Mouse (Mus musculus): ENCODE results near the gene P4ha3. TPM values are rescaled to one million over a fixed set of nuclear protein-coding genes. Genes with fewer than 3 reads are reported as not detected.
"Not testable (repeated sequence)": the region's sequence is repeated elsewhere in the genome, so short reads cannot be mapped to it uniquely, and the experiment has no call there.

Gene P4ha3
- polyA plus RNA-seq (2015; fragmentation: Nextera tagmentation; extraction: Ambion mirVana): 11.0 and 11.6 TPM in 2 replicates

- WGBS: under 1% methylated on average over 42 of the region's 53 CpGs
- Histone ChIP-seq H3K9ac (peak within 1 kb of the TSS; percentile 87), H3K27ac (replicated peaks) (peak within 1 kb of the TSS; percentile 97), H3K4me3 (peak within 1 kb of the TSS; percentile 68), H3K9me3 (no peaks in the 10 kb centered on the region), H3K27me3 (replicated peaks) (peaks cover 4% of the 10 kb centered on the region; the same call in 1 of the 2 replicates), H3K36me3 (peaks cover 4% of the 10 kb centered on the region), H3K4me1 (peaks cover 46% of the 10 kb centered on the region), H3K4me2 (peak within 1 kb of the TSS; percentile 87)
- ATAC-seq (ENCODE audit: extremely low read depth, insufficient number of reproducible peaks, low FRiP score, low TSS enrichment): peak; percentile 9; the same call in 1 of the 2 replicates
Measured at GRCm38 (mm10) chr7:100285383-100285782, at the start of gene P4ha3. Gene P4ha3, plus strand, starts transcription at chr7:100285520.

GRCm38 (mm10) chr7:100238271-100238670 is 47.0 kb upstream of the P4ha3 start:
- 67% methylated on average over 1 of the region's 1 CpGs for WGBS
- no peak for ATAC-seq (ENCODE audit: extremely low read depth, insufficient number of reproducible peaks, low FRiP score, low TSS enrichment)

GRCm38 (mm10) chr7:100240601-100241000 is 44.7 kb upstream of the P4ha3 start:
- H3K9me3 ChIP-seq: no peaks in the 10 kb centered on the region
- no peaks in the 10 kb centered on the region for H3K4me1 ChIP-seq
- no peak for ATAC-seq (ENCODE audit: extremely low read depth, insufficient number of reproducible peaks, low FRiP score, low TSS enrichment)
- no peak overlapping the region for H3K27ac ChIP-seq (replicated peaks)
- H3K36me3 ChIP-seq: no peaks in the 10 kb centered on the region
- H3K9ac ChIP-seq: no peak overlapping the region
- WGBS: 72% methylated on average over 2 of the region's 2 CpGs
- H3K27me3 ChIP-seq (replicated peaks): no peaks in the 10 kb centered on the region
- no peak overlapping the region for H3K4me2 ChIP-seq
- H3K4me3 ChIP-seq: no peak overlapping the region

More at GRCm38 (mm10) chr7:100238271-100238670, 47.0 kb upstream of the P4ha3 start:
- Histone ChIP-seq H3K27me3 (replicated peaks) (no peaks in the 10 kb centered on the region), H3K27ac (replicated peaks) (no peak overlapping the region), H3K4me3 (no peak overlapping the region), H3K9me3 (no peaks in the 10 kb centered on the region), H3K36me3 (no peaks in the 10 kb centered on the region), H3K4me1 (no peaks in the 10 kb centered on the region), H3K4me2 (no peak overlapping the region), H3K9ac (no peak overlapping the region)

- H3K27me3 ChIP-seq (replicated peaks): no peaks in the 10 kb centered on the region
- 59% methylated on average over 1 of the region's 1 CpGs for WGBS
- H3K4me1 ChIP-seq: no peaks in the 10 kb centered on the region
- H3K9me3 ChIP-seq: no peaks in the 10 kb centered on the region
- H3K9ac ChIP-seq: no peak overlapping the region
- no peak for ATAC-seq (ENCODE audit: extremely low read depth, insufficient number of reproducible peaks, low FRiP score, low TSS enrichment)
- no peak overlapping the region for H3K4me2 ChIP-seq
- H3K4me3 ChIP-seq: no peak overlapping the region
- no peak overlapping the region for H3K27ac ChIP-seq (replicated peaks)
- no peaks in the 10 kb centered on the region for H3K36me3 ChIP-seq
Measured at GRCm38 (mm10) chr7:100243007-100243406, 42.3 kb upstream of the P4ha3 start.

GRCm38 (mm10) chr7:100244225-100244624 is 41.1 kb upstream of the P4ha3 start:
- no peak for ATAC-seq (ENCODE audit: extremely low read depth, insufficient number of reproducible peaks, low FRiP score, low TSS enrichment)
- no peak overlapping the region for H3K4me3 ChIP-seq
- no peaks in the 10 kb centered on the region for H3K9me3 ChIP-seq
- 74% methylated on average over 4 of the region's 4 CpGs for WGBS
- no peaks in the 10 kb centered on the region for H3K36me3 ChIP-seq
- no peak overlapping the region for H3K9ac ChIP-seq
- no peaks in the 10 kb centered on the region for H3K27me3 ChIP-seq (replicated peaks)
- no peak overlapping the region for H3K27ac ChIP-seq (replicated peaks)
- no peak overlapping the region for H3K4me2 ChIP-seq
- no peaks in the 10 kb centered on the region for H3K4me1 ChIP-seq

- no peak overlapping the region for H3K4me2 ChIP-seq
- ATAC-seq (ENCODE audit: extremely low read depth, insufficient number of reproducible peaks, low FRiP score, low TSS enrichment): no peak
- H3K9me3 ChIP-seq: no peaks in the 10 kb centered on the region
Measured at GRCm38 (mm10) chr7:100245176-100245575, 40.1 kb upstream of the P4ha3 start.

GRCm38 (mm10) chr7:100250667-100251066 is 34.7 kb upstream of the P4ha3 start:
- WGBS: 83% methylated on average over 5 of the region's 5 CpGs
- no peak; the same call in 1 of the 2 replicates for ATAC-seq (ENCODE audit: extremely low read depth, insufficient number of reproducible peaks, low FRiP score, low TSS enrichment)
- Histone ChIP-seq H3K9ac (no peak overlapping the region), H3K4me1 (no peaks in the 10 kb centered on the region), H3K4me3 (no peak overlapping the region), H3K9me3 (no peaks in the 10 kb centered on the region), H3K4me2 (no peak overlapping the region), H3K27me3 (replicated peaks) (no peaks in the 10 kb centered on the region), H3K36me3 (peaks cover 19% of the 10 kb centered on the region), H3K27ac (replicated peaks) (no peak overlapping the region)

More at GRCm38 (mm10) chr7:100245176-100245575, 40.1 kb upstream of the P4ha3 start:
- H3K4me3 ChIP-seq: no peak overlapping the region
- no peaks in the 10 kb centered on the region for H3K36me3 ChIP-seq
- WGBS: 85% methylated on average over 3 of the region's 3 CpGs
- H3K27ac ChIP-seq (replicated peaks): no peak overlapping the region
- H3K4me1 ChIP-seq: no peaks in the 10 kb centered on the region
- no peaks in the 10 kb centered on the region for H3K27me3 ChIP-seq (replicated peaks)
- H3K9ac ChIP-seq: no peak overlapping the region

- H3K4me1 ChIP-seq: no peaks in the 10 kb centered on the region
- H3K9me3 ChIP-seq: no peaks in the 10 kb centered on the region
- H3K27me3 ChIP-seq (replicated peaks): no peaks in the 10 kb centered on the region
- no peak overlapping the region for H3K27ac ChIP-seq (replicated peaks)
- ATAC-seq (ENCODE audit: extremely low read depth, insufficient number of reproducible peaks, low FRiP score, low TSS enrichment): no peak
- H3K36me3 ChIP-seq: peaks cover 6% of the 10 kb centered on the region
- H3K4me3 ChIP-seq: no peak overlapping the region
- H3K9ac ChIP-seq: no peak overlapping the region
- no peak overlapping the region for H3K4me2 ChIP-seq
- 73% methylated on average over 3 of the region's 3 CpGs for WGBS
Measured at GRCm38 (mm10) chr7:100262350-100262749, 23.0 kb upstream of the P4ha3 start.

GRCm38 (mm10) chr7:100264934-100265333 is 20.4 kb upstream of the P4ha3 start:
- peak overlapping the region; percentile 34; the same call in 1 of the 2 replicates for H3K4me2 ChIP-seq
- not testable (repeated sequence) for ATAC-seq (ENCODE audit: extremely low read depth, insufficient number of reproducible peaks, low FRiP score, low TSS enrichment)

GRCm38 (mm10) chr7:100272369-100272768 is 13.0 kb upstream of the P4ha3 start:
- peaks cover 6% of the 10 kb centered on the region for H3K4me1 ChIP-seq
- no peak for ATAC-seq (ENCODE audit: extremely low read depth, insufficient number of reproducible peaks, low FRiP score, low TSS enrichment)
- no peaks in the 10 kb centered on the region for H3K27me3 ChIP-seq (replicated peaks)
- no peak overlapping the region for H3K9ac ChIP-seq
- no peaks in the 10 kb centered on the region for H3K9me3 ChIP-seq
- no peak overlapping the region for H3K4me2 ChIP-seq
- no peak overlapping the region for H3K27ac ChIP-seq (replicated peaks)
- no peak overlapping the region for H3K4me3 ChIP-seq
- WGBS: 88% methylated on average over 8 of the region's 8 CpGs
- H3K36me3 ChIP-seq: 0 out of 2 replicates have a peak, but pooled peaks cover 6% of the 10 kb centered on the region

More at GRCm38 (mm10) chr7:100264934-100265333, 20.4 kb upstream of the P4ha3 start:
- H3K27ac ChIP-seq (replicated peaks); H3K4me1 ChIP-seq; H3K4me3 ChIP-seq; H3K27me3 ChIP-seq (replicated peaks); H3K36me3 ChIP-seq; H3K9ac ChIP-seq; H3K9me3 ChIP-seq: not testable (repeated sequence)
- 28% methylated on average over 17 of the region's 17 CpGs for WGBS

- H3K4me1 ChIP-seq: peaks cover 6% of the 10 kb centered on the region
- no peaks in the 10 kb centered on the region for H3K27me3 ChIP-seq (replicated peaks)
- no peak overlapping the region for H3K4me3 ChIP-seq
- no peak for ATAC-seq (ENCODE audit: extremely low read depth, insufficient number of reproducible peaks, low FRiP score, low TSS enrichment)
- no peak overlapping the region for H3K9ac ChIP-seq
- H3K4me2 ChIP-seq: no peak overlapping the region
- no peak overlapping the region for H3K27ac ChIP-seq (replicated peaks)
- WGBS: 46% methylated on average over 6 of the region's 6 CpGs
- H3K9me3 ChIP-seq: no peaks in the 10 kb centered on the region
- H3K36me3 ChIP-seq: 0 out of 2 replicates have a peak, but pooled peaks cover 6% of the 10 kb centered on the region
Measured at GRCm38 (mm10) chr7:100274507-100274906, 10.8 kb upstream of the P4ha3 start.

- no peak for ATAC-seq (ENCODE audit: extremely low read depth, insufficient number of reproducible peaks, low FRiP score, low TSS enrichment)
- no peak overlapping the region for H3K4me3 ChIP-seq
- 40% methylated on average over 2 of the region's 2 CpGs for WGBS
- H3K4me2 ChIP-seq: no peak overlapping the region
- no peaks in the 10 kb centered on the region for H3K9me3 ChIP-seq
- no peak overlapping the region for H3K9ac ChIP-seq
- no peaks in the 10 kb centered on the region for H3K27me3 ChIP-seq (replicated peaks)
- no peak overlapping the region for H3K27ac ChIP-seq (replicated peaks)
- peaks cover 6% of the 10 kb centered on the region for H3K4me1 ChIP-seq
- H3K36me3 ChIP-seq: 0 out of 2 replicates have a peak, but pooled peaks cover 6% of the 10 kb centered on the region
Measured at GRCm38 (mm10) chr7:100276397-100276796, 8.9 kb upstream of the P4ha3 start.
